Mouse (Mus musculus) hindbrain, embryonic 11.5 days (tissue): ENCODE measurements at regions not wholly inside any gene's neighbourhood (a gene's known extent, or its start where the extent isn't known, plus 50 kb on each side); places are given as distances from the start of the nearest gene placed in this dataset.
"Not testable (repeated sequence)": the region's sequence is repeated elsewhere in the genome, so short reads cannot be mapped to it uniquely, and the experiment has no call there.

Source experiments
- ATAC-seq: fragments of 200-750 bp; cut with Nextera tagmentation; 2 replicates; pipeline ENCODE4 v1.8.0; 2017; ENCODE audit warnings: mild to moderate bottlenecking, moderate TSS enrichment, moderate library complexity; ENCODE audit not compliant: low FRiP score
- DNase-seq: peaks from one replicate; pipeline ENCODE4 v3.0.0-alpha.2; 2015; ENCODE audit warnings: low spot score
- H3K27ac ChIP-seq: fragments of 300-500 bp; sonication (generic); 2 replicates; pipeline ENCODE4 v1.5.1; 2014; ENCODE audit warnings: mild to moderate bottlenecking, low read depth, low read length
- H3K27me3 ChIP-seq: fragments of 300-500 bp; sonication (generic); 2 replicates; pipeline ENCODE4 v1.6.1; 2014; ENCODE audit warnings: mild to moderate bottlenecking, low read length, moderate library complexity, mixed read lengths; ENCODE audit not compliant: control insufficient read depth, insufficient read depth
- H3K36me3 ChIP-seq: fragments of 300-500 bp; sonication (generic); 2 replicates; pipeline ENCODE4 v1.6.1; 2014; ENCODE audit warnings: mild to moderate bottlenecking, low read length, moderate library complexity, mixed read lengths; ENCODE audit not compliant: control insufficient read depth, insufficient read depth
- H3K4me1 ChIP-seq: fragments of 300-500 bp; sonication (generic); replicated peaks from 2 replicates; pipeline ENCODE4 v1.6.1; 2014; ENCODE audit warnings: low read length, mixed read lengths; ENCODE audit not compliant: control insufficient read depth, insufficient read depth
- H3K4me2 ChIP-seq: fragments of 300-500 bp; sonication (generic); replicated peaks from 2 replicates; pipeline ENCODE4 v1.6.1; 2014; ENCODE audit warnings: mild to moderate bottlenecking, low read depth, low read length
- H3K4me3 ChIP-seq: fragments of 300-500 bp; sonication (generic); 2 replicates; pipeline ENCODE4 v1.5.1; 2014; ENCODE audit warnings: low read depth, low read length
- H3K9ac ChIP-seq: fragments of 300-500 bp; sonication (generic); 2 replicates; pipeline ENCODE4 v1.6.1; 2014; ENCODE audit warnings: low read depth, low read length
- H3K9me3 ChIP-seq: fragments of 300-500 bp; sonication (generic); 2 replicates; pipeline ENCODE4 v1.6.1; 2016; ENCODE audit warnings: low read length; ENCODE audit not compliant: control insufficient read depth
- WGBS: fragments of 180-500 bp; shearing (Covaris S2); extraction: QIAGEN DNeasy Blood & Tissue Kit; methylation state at CpG from one replicate; pipeline ENCODE4 v1.1.7; 2014; 5-methylcytosine and 5-hydroxymethylcytosine counted together

DNA sequence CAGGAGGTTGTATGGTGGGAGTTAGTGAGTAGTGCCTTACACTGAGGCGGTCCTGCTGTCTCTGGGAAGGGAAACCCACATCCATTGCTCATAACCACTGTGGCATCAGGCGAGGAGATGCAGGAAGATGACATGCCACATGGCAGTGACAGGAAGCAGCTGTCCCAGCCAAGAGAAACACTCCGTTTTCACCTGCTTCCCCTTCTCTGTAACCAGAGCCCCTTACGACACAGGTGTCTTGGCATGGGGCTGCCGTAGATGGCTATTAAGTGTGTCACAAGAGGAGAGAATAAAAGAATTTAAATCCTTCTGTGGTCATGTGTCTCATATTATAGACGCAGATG lies 81.5 kb upstream of the Gm5148 start:
- Histone ChIP-seq H3K9ac (no peak overlapping the region), H3K27ac (no peak overlapping the region), H3K4me3 (no peak overlapping the region), H3K9me3 (peaks cover 4% of the 10 kb centered on the region; the same call in 1 of the 2 replicates), H3K27me3 (no peaks in the 10 kb centered on the region), H3K4me2 (no peak overlapping the region), H3K4me1 (no peaks in the 10 kb centered on the region), H3K36me3 (no peaks in the 10 kb centered on the region)
- no peak for DNase-seq
- no peak for ATAC-seq
- 75% methylated on average over 6 of the region's 6 CpGs for WGBS

DNA sequence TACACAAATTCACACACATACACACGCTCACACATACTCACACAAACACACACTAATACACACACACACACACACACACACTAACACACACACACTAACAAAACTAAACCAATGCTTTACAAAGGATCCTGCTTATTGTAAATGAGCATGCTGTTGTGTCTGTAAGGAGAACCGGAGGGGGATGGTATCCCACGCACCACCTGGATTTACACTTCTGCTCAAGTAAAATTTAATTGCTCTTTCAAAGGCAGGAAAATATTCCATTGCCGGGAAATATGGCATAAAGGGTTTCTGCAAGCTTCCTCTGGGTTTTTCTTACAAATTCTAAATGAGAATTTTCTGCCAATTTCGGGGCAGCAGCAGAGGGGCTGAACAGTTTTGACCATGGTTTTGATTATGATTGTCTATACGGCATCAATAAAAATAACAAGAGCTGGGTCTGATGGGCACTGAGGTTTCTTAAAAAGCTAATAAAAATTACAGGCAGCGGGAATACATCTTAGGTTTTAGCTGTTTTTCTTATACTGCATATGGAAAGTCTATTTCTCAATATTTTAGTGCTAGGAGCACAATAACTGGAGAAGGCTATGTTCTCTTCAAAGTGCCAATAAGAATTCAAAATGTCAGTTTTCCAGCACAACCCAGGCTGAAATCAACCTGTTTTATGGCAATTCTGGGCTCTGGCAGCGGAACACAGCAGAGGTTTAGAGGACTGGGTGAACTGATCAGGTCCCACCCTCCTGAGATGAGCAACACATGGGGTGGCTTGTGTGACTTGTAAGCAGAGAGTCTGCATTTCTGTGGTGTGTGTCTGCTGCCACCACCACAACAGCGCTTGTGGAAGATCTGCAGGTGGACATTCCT lies 80.9 kb upstream of the Gm5148 start:
- DNase-seq (no peak), ATAC-seq (no peak)
- no peak overlapping the region for H3K9ac ChIP-seq
- no peaks in the 10 kb centered on the region for H3K27me3 ChIP-seq
- no peak overlapping the region for H3K4me3 ChIP-seq
- H3K9me3 ChIP-seq: peaks cover 4% of the 10 kb centered on the region; the same call in 1 of the 2 replicates
- no peaks in the 10 kb centered on the region for H3K4me1 ChIP-seq
- 88% methylated on average over 9 of the region's 9 CpGs for WGBS
- H3K27ac ChIP-seq: no peak overlapping the region
- H3K4me2 ChIP-seq: no peak overlapping the region
- no peaks in the 10 kb centered on the region for H3K36me3 ChIP-seq

DNA sequence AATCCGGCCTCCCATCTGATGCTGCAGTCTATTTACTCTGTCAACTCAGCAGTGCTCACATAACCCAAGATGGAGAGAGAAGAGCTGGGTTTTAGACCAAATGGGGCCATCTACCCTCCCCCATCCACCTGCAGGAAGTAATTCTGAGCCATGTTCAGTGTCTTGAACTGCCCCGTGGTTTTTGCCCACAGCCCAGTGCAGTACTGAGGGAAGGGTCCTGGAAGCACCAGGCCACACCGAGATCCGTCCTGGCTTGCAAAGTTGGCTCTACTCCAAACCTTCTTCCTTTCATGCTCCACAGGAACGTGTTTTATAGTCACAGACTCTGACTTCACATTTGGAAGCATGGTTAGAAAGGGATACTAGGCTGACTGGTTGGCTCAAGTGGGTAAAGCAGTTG lies 80.0 kb upstream of the Gm5148 start:
- no peak for DNase-seq
- Histone ChIP-seq H3K9ac (no peak overlapping the region), H3K9me3 (peaks cover 2% of the 10 kb centered on the region; the same call in 1 of the 2 replicates), H3K36me3 (no peaks in the 10 kb centered on the region), H3K27ac (no peak overlapping the region), H3K27me3 (no peaks in the 10 kb centered on the region), H3K4me2 (no peak overlapping the region), H3K4me3 (no peak overlapping the region), H3K4me1 (no peaks in the 10 kb centered on the region)
- ATAC-seq: no peak
- WGBS: 82% methylated on average over 5 of the region's 5 CpGs

DNA sequence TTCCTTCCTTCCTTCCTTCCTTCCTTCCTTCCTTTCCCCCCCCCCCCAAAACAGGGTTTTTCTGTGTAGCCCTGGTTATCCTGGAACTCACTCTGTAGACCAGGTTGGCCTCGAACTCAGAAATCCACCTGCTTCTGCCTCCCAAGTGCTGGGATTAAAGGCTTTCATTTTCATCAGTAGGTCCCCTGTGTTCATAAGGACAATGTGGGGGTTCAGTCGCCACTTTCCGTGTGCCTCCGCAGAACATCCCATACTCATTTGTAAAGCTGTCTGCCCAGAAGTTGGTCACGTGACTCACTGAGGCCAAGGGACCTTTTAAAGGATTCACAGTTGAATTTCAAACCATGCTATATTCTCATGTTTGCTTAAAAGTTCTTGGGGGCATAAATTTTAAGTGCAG lies 79.5 kb upstream of the Gm5148 start:
- H3K4me3 ChIP-seq, ATAC-seq, H3K36me3 ChIP-seq, DNase-seq, H3K4me1 ChIP-seq, H3K27ac ChIP-seq, H3K9me3 ChIP-seq, H3K4me2 ChIP-seq, H3K27me3 ChIP-seq, H3K9ac ChIP-seq: not testable (repeated sequence)
- 89% methylated on average over 5 of the region's 5 CpGs for WGBS

DNA sequence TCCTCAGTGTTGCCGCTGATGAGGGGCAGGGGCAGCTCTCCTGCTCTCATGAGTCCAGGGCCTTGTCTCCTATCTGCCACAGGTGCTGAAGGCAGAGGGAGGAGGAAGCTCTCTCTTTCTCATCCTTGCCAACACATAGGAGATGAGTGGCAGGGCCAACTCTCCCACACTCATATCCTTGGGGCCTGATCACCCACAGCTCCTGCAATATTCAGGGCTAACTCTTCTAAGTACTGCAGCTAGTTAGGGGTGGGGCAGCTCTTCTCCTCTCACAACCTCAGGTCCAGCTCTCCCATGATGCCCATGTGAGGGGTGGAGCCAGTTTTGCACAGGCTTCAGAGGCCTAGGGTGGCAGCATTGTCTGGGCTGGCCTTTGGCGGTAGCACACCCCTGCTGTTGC lies 77.3 kb upstream of the Gm5148 start:
- no peaks in the 10 kb centered on the region for H3K36me3 ChIP-seq
- no peak overlapping the region for H3K4me2 ChIP-seq
- no peak overlapping the region for H3K27ac ChIP-seq
- ATAC-seq (no peak), DNase-seq (no peak)
- H3K4me1 ChIP-seq: no peaks in the 10 kb centered on the region
- no peak overlapping the region for H3K4me3 ChIP-seq
- 86% methylated on average over 2 of the region's 2 CpGs for WGBS
- H3K27me3 ChIP-seq: no peaks in the 10 kb centered on the region
- no peaks in the 10 kb centered on the region for H3K9me3 ChIP-seq
- H3K9ac ChIP-seq: no peak overlapping the region

DNA sequence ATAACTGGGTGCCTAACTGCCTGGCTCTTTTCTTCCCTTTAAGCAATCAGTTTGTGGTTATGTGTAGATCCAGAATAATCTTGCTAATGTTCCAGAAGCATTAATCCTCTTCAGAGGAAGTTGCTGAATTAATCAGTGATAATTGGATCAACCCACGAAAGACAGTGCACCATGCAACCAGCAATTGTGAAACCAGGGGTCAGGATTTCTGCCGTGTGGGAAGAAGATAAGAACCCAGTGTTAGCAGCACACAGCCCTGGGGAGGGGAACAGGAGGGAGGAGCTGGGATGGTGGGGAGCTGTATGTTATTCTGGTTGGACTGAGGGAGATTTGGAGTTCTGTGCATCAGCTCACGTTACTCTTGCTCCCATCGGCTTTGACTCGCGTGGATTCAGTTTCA lies 75.5 kb upstream of the Gm5148 start:
- DNase-seq: no peak
- Histone ChIP-seq H3K36me3 (no peaks in the 10 kb centered on the region), H3K27ac (no peak overlapping the region), H3K9ac (no peak overlapping the region), H3K27me3 (no peaks in the 10 kb centered on the region), H3K4me3 (no peak overlapping the region), H3K4me2 (no peak overlapping the region), H3K4me1 (no peaks in the 10 kb centered on the region), H3K9me3 (no peaks in the 10 kb centered on the region)
- ATAC-seq: no peak
- WGBS: 88% methylated on average over 6 of the region's 6 CpGs

DNA sequence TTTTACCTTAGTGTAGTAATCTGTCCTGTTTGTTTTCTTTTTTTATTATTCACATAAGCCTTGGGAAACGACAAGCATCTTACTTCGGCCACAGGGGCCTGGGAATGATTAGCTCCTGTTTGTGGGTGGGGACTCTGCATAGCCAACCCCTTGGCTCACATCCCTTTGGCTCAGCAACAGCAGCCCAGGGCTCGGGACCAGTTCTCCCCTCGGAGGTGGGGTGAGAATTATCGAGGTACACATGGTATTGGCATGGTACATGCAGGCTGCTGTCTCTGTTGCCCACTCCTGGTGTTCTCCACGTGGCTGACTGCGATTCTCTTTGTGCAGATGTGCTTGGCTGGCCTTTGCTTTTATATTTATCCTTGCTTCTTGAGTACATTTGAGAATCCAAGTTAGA lies 65.4 kb upstream of the Gm5148 start:
- 75% methylated on average over 7 of the region's 7 CpGs for WGBS
- H3K27me3 ChIP-seq: no peaks in the 10 kb centered on the region
- no peaks in the 10 kb centered on the region for H3K4me1 ChIP-seq
- H3K9me3 ChIP-seq: no peaks in the 10 kb centered on the region
- H3K9ac ChIP-seq: no peak overlapping the region
- H3K27ac ChIP-seq: no peak overlapping the region
- ATAC-seq: no peak
- H3K36me3 ChIP-seq: no peaks in the 10 kb centered on the region
- no peak for DNase-seq
- H3K4me3 ChIP-seq: no peak overlapping the region
- no peak overlapping the region for H3K4me2 ChIP-seq

DNA sequence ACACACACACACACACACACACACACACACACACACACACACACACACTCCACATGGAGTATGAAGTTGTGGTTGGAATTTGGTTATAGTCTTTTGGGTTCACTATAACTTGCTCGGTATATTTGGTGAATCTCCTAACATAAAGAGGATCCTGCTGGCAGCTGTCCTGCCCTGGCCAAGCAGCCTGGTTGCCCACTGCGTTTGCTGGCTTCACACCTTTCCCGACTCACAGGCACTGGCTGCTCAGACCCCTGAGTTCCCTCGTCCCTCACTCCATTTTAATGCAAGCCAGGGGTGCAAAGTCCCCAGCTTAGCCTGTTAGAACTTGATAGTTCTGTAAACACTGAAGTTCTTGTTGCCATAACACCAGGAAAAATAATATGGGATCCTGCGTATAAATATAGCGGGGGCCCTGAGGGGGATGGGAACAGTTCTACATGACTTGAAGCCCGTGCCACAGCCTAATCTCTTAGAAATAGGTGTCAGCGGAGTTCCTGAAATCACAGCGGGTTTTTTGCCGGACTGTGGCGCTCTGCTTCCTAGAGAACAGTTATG lies 64.9 kb upstream of the Gm5148 start:
- H3K4me1 ChIP-seq: no peaks in the 10 kb centered on the region
- H3K4me3 ChIP-seq: no peak overlapping the region
- no peaks in the 10 kb centered on the region for H3K36me3 ChIP-seq
- no peak overlapping the region for H3K27ac ChIP-seq
- no peak for ATAC-seq
- DNase-seq: no peak
- H3K9ac ChIP-seq: no peak overlapping the region
- no peaks in the 10 kb centered on the region for H3K27me3 ChIP-seq
- H3K9me3 ChIP-seq: no peaks in the 10 kb centered on the region
- H3K4me2 ChIP-seq: no peak overlapping the region
- WGBS: 75% methylated on average over 11 of the region's 11 CpGs

DNA sequence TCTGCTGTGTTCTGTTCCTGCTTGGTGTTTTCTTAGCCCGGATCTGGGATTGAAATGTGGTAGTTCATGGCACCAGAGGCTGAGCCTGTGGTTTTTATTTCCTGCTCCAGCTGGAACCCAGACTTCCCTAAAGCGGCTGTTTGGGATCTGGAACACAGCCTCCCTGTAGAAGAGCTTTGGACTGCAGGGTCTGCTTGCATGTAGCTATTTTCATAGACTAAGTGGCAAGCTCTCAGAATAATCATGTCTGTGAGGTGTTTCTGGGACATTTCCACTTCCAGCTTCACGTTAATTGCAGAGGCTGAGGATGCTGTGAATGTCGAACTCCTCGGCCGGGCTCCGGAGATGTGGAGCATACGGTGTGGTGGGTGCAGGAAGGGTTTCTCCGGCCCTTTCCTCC lies 64.1 kb upstream of the Gm5148 start:
- Histone ChIP-seq H3K27me3 (no peaks in the 10 kb centered on the region), H3K27ac (no peak overlapping the region), H3K36me3 (no peaks in the 10 kb centered on the region), H3K4me1 (no peaks in the 10 kb centered on the region), H3K9me3 (no peaks in the 10 kb centered on the region), H3K9ac (no peak overlapping the region), H3K4me2 (no peak overlapping the region), H3K4me3 (no peak overlapping the region)
- no peak for DNase-seq
- ATAC-seq: no peak
- 76% methylated on average over 9 of the region's 9 CpGs for WGBS
